Mouse (Mus musculus) thymus, adult 2 months (tissue): Measurements from ENCODE around the gene AU018091.
"Not testable (repeated sequence)": the region's sequence is repeated elsewhere in the genome, so short reads cannot be mapped to it uniquely, and the experiment has no call there.

ENCODE experiments used
- CTCF ChIP-seq: fragments of 200-500 bp; IDR thresholded peaks from 2 replicates; pipeline ENCODE4 v1.5.1; 2012; ENCODE audit warnings: mild to moderate bottlenecking, control low read depth, low read length, moderate library complexity, borderline replicate concordance; ENCODE audit not compliant: control insufficient read depth, poor library complexity, insufficient read depth; ENCODE audit errors: extremely low read depth
- POLR2A ChIP-seq: fragments of 200-500 bp; IDR thresholded peaks from 2 replicates; pipeline ENCODE4 v1.6.1; 2012; ENCODE audit warnings: mild to moderate bottlenecking, low read length, control low read depth, moderate library complexity; ENCODE audit not compliant: control insufficient read depth, poor library complexity, insufficient read depth; ENCODE audit errors: extremely low read depth

GRCm38 (mm10) chr7:3111193-3111592 lies 57.8 kb downstream of the AU018091 start:
- TF ChIP-seq POLR2A, CTCF: not testable (repeated sequence)
